ENCODE assay signal across 8 mouse cellular contexts in the genomic region with DNA sequence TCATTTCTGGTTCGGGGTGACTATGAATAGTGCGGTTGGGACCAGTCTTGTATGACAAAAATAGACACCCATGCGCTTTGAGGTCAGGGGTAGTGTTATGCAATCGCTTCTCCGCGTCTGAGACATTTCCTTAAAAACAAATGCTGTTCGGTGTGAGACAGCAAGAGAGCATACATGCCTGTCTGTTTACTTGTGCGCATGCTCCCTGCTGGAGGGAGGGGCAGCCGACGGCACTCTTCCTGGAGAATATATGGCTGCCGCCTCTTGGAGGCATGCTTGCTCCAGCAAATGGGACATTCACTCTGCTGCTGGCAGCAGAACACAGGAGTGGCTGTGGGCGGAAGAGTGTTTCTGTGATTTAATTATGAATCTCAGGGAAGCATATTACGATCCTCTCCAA.
DNase-seq lines count a peak whose midpoint lies in the region; ATAC-seq lines count a peak whose summit lies in the region.

No protein-coding gene starts in this region.

- H3K27ac ChIP-seq in lung, embryonic 15.5 days = peak overlapping the region; percentile 62

- H3K4me1 ChIP-seq in lung, embryonic 15.5 days = peaks cover 12% of the 10 kb centered on the region

- intact Hi-C loops in heart, postnatal 10 days (cut with DNase I) = no loop called here

- no peaks in the 10 kb centered on the region for H3K9me3 ChIP-seq in lung, embryonic 15.5 days

- H3K4me3 ChIP-seq in lung, embryonic 15.5 days = peak overlapping the region; percentile 3; the same call in 1 of the 2 replicates

- no peak overlapping the region for H3K9ac ChIP-seq in lung, embryonic 15.5 days

- H3K36me3 ChIP-seq in lung, embryonic 15.5 days = no peaks in the 10 kb centered on the region

- WGBS in lung, embryonic 15.5 days = 29% methylated on average over 13 of the region's 13 CpGs

- H3K27me3 ChIP-seq in lung, embryonic 15.5 days = no peaks in the 10 kb centered on the region

- peak overlapping the region; percentile 46 for H3K4me2 ChIP-seq in lung, embryonic 15.5 days

- DNase-seq in 3134 (ENCODE audit: extremely low read depth, insufficient read length, low spot score) = peak; percentile 51
- DNase-seq in adrenal gland, postnatal 10 days = peak; percentile 82
- peak; percentile 46 for DNase-seq in fibroblast of lung, adult 2 months (ENCODE audit: low read depth)
- peak; percentile 82 to 85 for DNase-seq in heart, postnatal 10 days
- peak; percentile 87 to 90 for DNase-seq in layer of hippocampus, adult 18-20 months (ENCODE audit: low spot score in 2 of 2)
- DNase-seq in retina, postnatal 7 days (ENCODE audit: low read depth, low spot score) = peak; percentile 11
- peak; percentile 72 for DNase-seq in thymus, postnatal 25 days

- peak; percentile 87 for ATAC-seq in lung, embryonic 15.5 days (ENCODE audit: borderline replicate concordance, extremely low read depth, low FRiP score, low TSS enrichment)

Comparison
In these comparisons a context has a peak if more than half of its experiments do, and no peak if none do; other contexts are left out.
1. Peak in every context shown above with its lines: DNase-seq, ATAC-seq, H3K4me3 ChIP-seq and H3K27ac ChIP-seq.
2. DNase-seq: peak in every context shown above with its lines; median percentile 88 in layer of hippocampus, adult 18-20 months; 84 in heart, postnatal 10 days; 82 in adrenal gland, postnatal 10 days; 72 in thymus, postnatal 25 days; 51 in 3134; 46 in fibroblast of lung, adult 2 months; 11 in retina, postnatal 7 days.